Comparison of ENCODE assay signal across 11 mouse cellular contexts in the genomic region with DNA sequence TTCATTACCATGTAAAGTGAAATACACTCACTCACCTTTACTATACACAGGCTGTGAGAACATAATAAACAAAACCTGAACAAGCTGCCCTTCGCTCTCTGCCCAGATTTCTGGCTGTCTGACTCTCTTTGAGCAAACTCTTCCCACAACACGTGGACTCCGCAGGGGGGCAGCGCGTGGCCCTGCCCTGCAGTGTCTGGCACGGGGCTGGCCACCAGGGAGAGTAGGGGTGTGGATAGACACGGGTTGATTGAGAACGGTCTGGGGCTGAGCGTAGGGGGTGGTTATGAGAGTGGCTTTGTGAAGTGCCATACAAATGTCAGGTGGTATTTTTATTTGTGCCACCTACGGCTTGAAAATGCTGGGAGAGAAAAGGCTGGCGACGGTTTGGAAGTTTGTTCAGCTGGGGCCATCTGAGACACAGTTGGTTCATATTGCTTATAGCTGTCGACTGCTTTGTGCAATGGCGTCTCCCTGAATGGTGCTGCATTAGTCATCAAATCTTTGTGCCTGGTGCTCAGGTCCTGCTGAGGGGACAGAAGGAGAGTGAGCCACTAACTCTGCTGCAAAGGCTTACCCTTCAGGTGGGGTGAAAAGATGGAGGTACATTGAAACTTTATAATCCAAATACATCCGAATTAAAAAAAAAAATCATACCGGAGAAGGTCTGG. TPM values are rescaled to one million over a fixed set of nuclear protein-coding genes. Genes with fewer than 3 reads are reported as not detected.
DNase-seq lines count a peak whose midpoint lies in the region; ATAC-seq lines count a peak whose summit lies in the region.
"Had no signal": no experiment of that assay in that cellular context is flagged by ENCODE, and none has a peak within 500 bp of the region (broad histone marks: within the 10 kb centered on the region; RNA-seq: fewer than 3 reads in every experiment).

No protein-coding gene starts in this region.

- H3K9me3 ChIP-seq in midbrain, embryonic 10.5 days (replicated peaks): no peaks in the 10 kb centered on the region
- no peaks in the 10 kb centered on the region for H3K9me3 ChIP-seq in midbrain, embryonic 11.5 days (ENCODE audit: control insufficient read depth, low read length)
- no peaks in the 10 kb centered on the region for H3K9me3 ChIP-seq in forebrain, embryonic 13.5 days (replicated peaks)
- H3K9me3 ChIP-seq in neural tube, embryonic 15.5 days (replicated peaks): no peaks in the 10 kb centered on the region
- H3K9me3 ChIP-seq: embryonic facial prominence, embryonic 15.5 days; megakaryocyte, embryonic 14.5 days had no signal

- H3K9ac ChIP-seq in midbrain, embryonic 11.5 days (ENCODE audit: low read length): no peak overlapping the region
- H3K9ac ChIP-seq in forebrain, embryonic 13.5 days: no peak overlapping the region
- H3K9ac ChIP-seq in neural tube, embryonic 15.5 days (replicated peaks): no peak overlapping the region
- H3K9ac ChIP-seq: embryonic facial prominence, embryonic 15.5 days had no signal

- intact Hi-C loops in heart, postnatal 25 days (cut with DNase I): no loop called here

- H3K27me3 ChIP-seq in midbrain, embryonic 10.5 days (ENCODE audit: low read depth, poor library complexity, severe bottlenecking): no peaks in the 10 kb centered on the region; the same call in 1 of the 2 replicates
- H3K27me3 ChIP-seq in midbrain, embryonic 11.5 days (ENCODE audit: control insufficient read depth, insufficient read depth, low read length): no peaks in the 10 kb centered on the region
- no peaks in the 10 kb centered on the region for H3K27me3 ChIP-seq in forebrain, embryonic 13.5 days
- no peaks in the 10 kb centered on the region for H3K27me3 ChIP-seq in neural tube, embryonic 15.5 days (replicated peaks)
- H3K27me3 ChIP-seq: embryonic facial prominence, embryonic 15.5 days had no signal

- 79% methylated on average over 16 of the region's 16 CpGs for WGBS in midbrain, embryonic 10.5 days
- WGBS in midbrain, embryonic 11.5 days: 74% methylated on average over 16 of the region's 16 CpGs
- 67% methylated on average over 16 of the region's 16 CpGs for WGBS in forebrain, embryonic 13.5 days
- 51% methylated on average over 16 of the region's 16 CpGs for WGBS in neural tube, embryonic 15.5 days

- ATAC-seq in midbrain, embryonic 11.5 days (ENCODE audit: low FRiP score): no peak
- ATAC-seq in forebrain, embryonic 13.5 days: 0 out of 2 replicates have a peak, but pooled peaks have one; percentile 55
- ATAC-seq in neural tube, embryonic 15.5 days (ENCODE audit: low FRiP score): 0 out of 2 replicates have a peak, but pooled peaks have one; percentile 64

- DNase-seq in midbrain, embryonic 10.5 days (ENCODE audit: low spot score): no peak
- DNase-seq in midbrain, embryonic 11.5 days (ENCODE audit: low spot score, missing footprints): no peak
- DNase-seq in cerebellum, adult 18-20 months: peak; percentile 61 to 65
- no peak for DNase-seq in heart, postnatal 25 days (ENCODE audit: low spot score)
- no peak for DNase-seq in ovary, postnatal 10 days (ENCODE audit: low spot score)
- no peak for DNase-seq in right cerebral cortex, postnatal 4 days
- DNase-seq: heart, adult 2 months had no signal

- no peak overlapping the region for H3K4me3 ChIP-seq in midbrain, embryonic 10.5 days
- no peak overlapping the region for H3K4me3 ChIP-seq in midbrain, embryonic 11.5 days (ENCODE audit: low read depth, low read length)
- no peak overlapping the region for H3K4me3 ChIP-seq in forebrain, embryonic 13.5 days
- no peak overlapping the region for H3K4me3 ChIP-seq in neural tube, embryonic 15.5 days (replicated peaks)
- H3K4me3 ChIP-seq: embryonic facial prominence, embryonic 15.5 days; heart, adult 2 months; megakaryocyte, embryonic 14.5 days had no signal

- H3K4me2 ChIP-seq in midbrain, embryonic 11.5 days: no peak overlapping the region
- no peak overlapping the region for H3K4me2 ChIP-seq in forebrain, embryonic 13.5 days
- no peak overlapping the region for H3K4me2 ChIP-seq in neural tube, embryonic 15.5 days
- H3K4me2 ChIP-seq: embryonic facial prominence, embryonic 15.5 days had no signal

- peak overlapping the region; percentile 65 for H3K27ac ChIP-seq in midbrain, embryonic 10.5 days (replicated peaks)
- no peak overlapping the region for H3K27ac ChIP-seq in midbrain, embryonic 11.5 days (ENCODE audit: low read depth, low read length)
- H3K27ac ChIP-seq in forebrain, embryonic 13.5 days: no peak overlapping the region
- H3K27ac ChIP-seq in neural tube, embryonic 15.5 days (replicated peaks): no peak overlapping the region
- H3K27ac ChIP-seq: embryonic facial prominence, embryonic 15.5 days; heart, adult 2 months had no signal

- H3K36me3 ChIP-seq in midbrain, embryonic 10.5 days: peaks cover 8% of the 10 kb centered on the region; the same call in 1 of the 2 replicates
- no peaks in the 10 kb centered on the region for H3K36me3 ChIP-seq in midbrain, embryonic 11.5 days (ENCODE audit: control insufficient read depth, insufficient read depth, low read length)
- H3K36me3 ChIP-seq in forebrain, embryonic 13.5 days (ENCODE audit: poor library complexity, severe bottlenecking): peaks cover 14% of the 10 kb centered on the region; the same call in 1 of the 2 replicates
- peaks cover 8% of the 10 kb centered on the region; the same call in 1 of the 2 replicates for H3K36me3 ChIP-seq in neural tube, embryonic 15.5 days
- H3K36me3 ChIP-seq: embryonic facial prominence, embryonic 15.5 days had no signal

- peaks cover 42% of the 10 kb centered on the region for H3K4me1 ChIP-seq in midbrain, embryonic 10.5 days
- peaks cover 5% of the 10 kb centered on the region for H3K4me1 ChIP-seq in midbrain, embryonic 11.5 days (ENCODE audit: control insufficient read depth, insufficient read depth, low read length)
- H3K4me1 ChIP-seq in forebrain, embryonic 13.5 days: peaks cover 13% of the 10 kb centered on the region
- peaks cover 16% of the 10 kb centered on the region for H3K4me1 ChIP-seq in neural tube, embryonic 15.5 days

RNA-seq across cellular contexts. Expression of a gene that starts 42.4 kb away (rescaled TPM):
- 31.8 and 39.0 TPM in 2 replicates for polyA plus RNA-seq in midbrain, embryonic 10.5 days (2016; fragmentation: Nextera tagmentation; extraction: Ambion mirVana)
- 20.3 and 21.6 TPM in 2 replicates for polyA plus RNA-seq in midbrain, embryonic 11.5 days (2014; fragmentation: Nextera tagmentation; extraction: Ambion mirVana)
- polyA plus RNA-seq in forebrain, embryonic 13.5 days (2015; fragmentation: Nextera tagmentation; extraction: Ambion mirVana): 38.5 and 43.7 TPM in 2 replicates
- polyA plus RNA-seq in neural tube, embryonic 15.5 days (2015; fragmentation: Nextera tagmentation; extraction: Ambion mirVana): 11.3 and 14.3 TPM in 2 replicates
- total RNA-seq in heart, postnatal 25 days (2021): 1 to 10 TPM; 1.4 to 2.4 TPM

RNA-seq across cellular contexts. Expression of a gene that starts 44.9 kb away (rescaled TPM):
- 8.3 and 15.1 TPM in 2 replicates for polyA plus RNA-seq in midbrain, embryonic 10.5 days (2016; fragmentation: Nextera tagmentation; extraction: Ambion mirVana)
- polyA plus RNA-seq in midbrain, embryonic 11.5 days (2014; fragmentation: Nextera tagmentation; extraction: Ambion mirVana): 12.7 and 14.1 TPM in 2 replicates
- 14.6 and 17.7 TPM in 2 replicates for polyA plus RNA-seq in forebrain, embryonic 13.5 days (2015; fragmentation: Nextera tagmentation; extraction: Ambion mirVana)
- polyA plus RNA-seq in neural tube, embryonic 15.5 days (2015; fragmentation: Nextera tagmentation; extraction: Ambion mirVana): 11.2 and 13.4 TPM in 2 replicates
- total RNA-seq in heart, postnatal 25 days (2021): not detected
- total RNA-seq: heart, adult 2 months had no signal

RNA-seq across cellular contexts. Expression of a gene that starts 51.5 kb away (rescaled TPM):
- 10.1 and 20.3 TPM in 2 replicates for polyA plus RNA-seq in midbrain, embryonic 10.5 days (2016; fragmentation: Nextera tagmentation; extraction: Ambion mirVana)
- polyA plus RNA-seq in midbrain, embryonic 11.5 days (2014; fragmentation: Nextera tagmentation; extraction: Ambion mirVana): 27.5 and 28.3 TPM in 2 replicates
- polyA plus RNA-seq in forebrain, embryonic 13.5 days (2015; fragmentation: Nextera tagmentation; extraction: Ambion mirVana): 38.1 and 41.9 TPM in 2 replicates
- 31.4 and 32.0 TPM in 2 replicates for polyA plus RNA-seq in neural tube, embryonic 15.5 days (2015; fragmentation: Nextera tagmentation; extraction: Ambion mirVana)
- total RNA-seq in heart, postnatal 25 days (2021): 1 to 10 TPM; 5.8 to 6.1 TPM

Comparison
In these comparisons a context has a peak if more than half of its experiments do, and no peak if none do; other contexts are left out.
1. DNase-seq: peak in cerebellum, adult 18-20 months (2 of 2); none in midbrain, embryonic 10.5 days (single experiment), midbrain, embryonic 11.5 days (single experiment), heart, postnatal 25 days (single experiment), ovary, postnatal 10 days (single experiment) and right cerebral cortex, postnatal 4 days (single experiment).